In genomic region chr7:105033836-105034235, GRCm38 (mm10) we compare ENCODE assay signal across 14 mouse cellular contexts. TPM values are rescaled to one million over a fixed set of nuclear protein-coding genes. Genes with fewer than 3 reads are reported as not detected.
"Had no signal": no experiment of that assay in that cellular context is flagged by ENCODE, and none has a peak within 500 bp of the region (broad histone marks: within the 10 kb centered on the region; RNA-seq: fewer than 3 reads in every experiment).

No protein-coding gene starts in this region.

RNA-seq across cellular contexts. Expression of gene Olfr676, which starts 1.3 kb away (rescaled TPM):
- total RNA-seq: layer of hippocampus, postnatal 25 days; left cerebral cortex, adult 2 months; left cerebral cortex, postnatal 14 days had no signal
- polyA plus RNA-seq: kidney, embryonic 14.5 days; large intestine, adult 2 months; limb, embryonic 11.5 days; limb, embryonic 15.5 days; liver, embryonic 12.5 days; liver, embryonic 16.5 days; lung, embryonic 15.5 days; macrophage; midbrain, embryonic 11.5 days; midbrain, embryonic 16.5 days; neural tube, embryonic 15.5 days had no signal

RNA-seq across cellular contexts. Expression of gene Olfr675, which starts 5.6 kb away (rescaled TPM):
- total RNA-seq: layer of hippocampus, postnatal 25 days; left cerebral cortex, adult 2 months; left cerebral cortex, postnatal 14 days had no signal
- polyA plus RNA-seq: kidney, embryonic 14.5 days; large intestine, adult 2 months; limb, embryonic 11.5 days; limb, embryonic 15.5 days; liver, embryonic 12.5 days; liver, embryonic 16.5 days; lung, embryonic 15.5 days; macrophage; midbrain, embryonic 11.5 days; midbrain, embryonic 16.5 days; neural tube, embryonic 15.5 days had no signal

RNA-seq across cellular contexts. Expression of gene Olfr677, which starts 17.3 kb away (rescaled TPM):
- total RNA-seq: layer of hippocampus, postnatal 25 days; left cerebral cortex, adult 2 months; left cerebral cortex, postnatal 14 days had no signal
- polyA plus RNA-seq: kidney, embryonic 14.5 days; large intestine, adult 2 months; limb, embryonic 11.5 days; limb, embryonic 15.5 days; liver, embryonic 12.5 days; liver, embryonic 16.5 days; lung, embryonic 15.5 days; macrophage; midbrain, embryonic 11.5 days; midbrain, embryonic 16.5 days; neural tube, embryonic 15.5 days had no signal

RNA-seq across cellular contexts. Expression of gene Olfr678, which starts 30.4 kb away (rescaled TPM):
- total RNA-seq: layer of hippocampus, postnatal 25 days; left cerebral cortex, adult 2 months; left cerebral cortex, postnatal 14 days had no signal
- polyA plus RNA-seq: kidney, embryonic 14.5 days; large intestine, adult 2 months; limb, embryonic 11.5 days; limb, embryonic 15.5 days; liver, embryonic 12.5 days; liver, embryonic 16.5 days; lung, embryonic 15.5 days; macrophage; midbrain, embryonic 11.5 days; midbrain, embryonic 16.5 days; neural tube, embryonic 15.5 days had no signal

RNA-seq across cellular contexts. Expression of gene Olfr672, which starts 32.0 kb away (rescaled TPM):
- total RNA-seq: layer of hippocampus, postnatal 25 days; left cerebral cortex, adult 2 months; left cerebral cortex, postnatal 14 days had no signal
- polyA plus RNA-seq: kidney, embryonic 14.5 days; large intestine, adult 2 months; limb, embryonic 11.5 days; limb, embryonic 15.5 days; liver, embryonic 12.5 days; liver, embryonic 16.5 days; lung, embryonic 15.5 days; macrophage; midbrain, embryonic 11.5 days; midbrain, embryonic 16.5 days; neural tube, embryonic 15.5 days had no signal
